8 mouse cellular contexts compared by ENCODE assay signal in genomic region chr12:86896921-86897512, GRCm38 (mm10). TPM values are rescaled to one million over a fixed set of nuclear protein-coding genes. Genes with fewer than 3 reads are reported as not detected.
A peak's percentile ranks its signal among the peaks of the same experiment; 100 is the strongest.
DNase-seq lines count a peak whose midpoint lies in the region; ATAC-seq and TF ChIP-seq lines count a peak whose summit lies in the region.

No protein-coding gene starts in this region.

- no peaks in the 10 kb centered on the region for H3K9me3 ChIP-seq in heart, embryonic 12.5 days (replicated peaks)
- H3K9me3 ChIP-seq in kidney, postnatal 0 days (replicated peaks; ENCODE audit: low read length) = no peaks in the 10 kb centered on the region
- no peaks in the 10 kb centered on the region for H3K9me3 ChIP-seq in midbrain, embryonic 13.5 days

- intact Hi-C loops in gastrocnemius, postnatal 14 days (cut with DNase I; ENCODE audit: low total_unique reads) = no loop called here

- no peak for TF ChIP-seq CTCF in bone marrow macrophage, adult 2 months (IDR thresholded peaks at IDR 0.05; ENCODE audit: low read depth, low read length)
- TF ChIP-seq CTCF in kidney, postnatal 0 days (IDR thresholded peaks at IDR 0.05; ENCODE audit: low read depth) = no peak

- peak; percentile 61 for DNase-seq in gastrocnemius, postnatal 14 days
- DNase-seq in gastrocnemius, adult 8-10 months (ENCODE audit: low spot score in 2 of 2) = no peak
- no peak for DNase-seq in kidney, postnatal 0 days (ENCODE audit: low spot score)
- no peak for DNase-seq in natural killer cell, adult 2 months (ENCODE audit: low spot score in 2 of 2)
- DNase-seq in ovary, postnatal 10 days (ENCODE audit: low spot score) = no peak

- no peaks in the 10 kb centered on the region for H3K36me3 ChIP-seq in heart, embryonic 12.5 days
- no peaks in the 10 kb centered on the region for H3K36me3 ChIP-seq in kidney, postnatal 0 days (ENCODE audit: insufficient read depth, low read length)
- no peaks in the 10 kb centered on the region for H3K36me3 ChIP-seq in midbrain, embryonic 13.5 days

- H3K27ac ChIP-seq in bone marrow macrophage, adult 2 months (ENCODE audit: insufficient read depth, low read depth, low read length) = peak overlapping the region; percentile 100
- H3K27ac ChIP-seq in heart, embryonic 12.5 days (ENCODE audit: poor library complexity, severe bottlenecking) = peak overlapping the region; percentile 95
- H3K27ac ChIP-seq in kidney, postnatal 0 days = peak overlapping the region; percentile 96
- H3K27ac ChIP-seq in midbrain, embryonic 13.5 days = peak overlapping the region; percentile 99

- peak overlapping the region; percentile 49 for H3K9ac ChIP-seq in heart, embryonic 12.5 days
- H3K9ac ChIP-seq in kidney, postnatal 0 days (ENCODE audit: low read depth, low read length) = 0 out of 2 replicates have a peak overlapping the region, but pooled peaks have one; percentile 19
- peak overlapping the region; percentile 68 for H3K9ac ChIP-seq in midbrain, embryonic 13.5 days (replicated peaks)

- ATAC-seq in heart, embryonic 12.5 days (ENCODE audit: insufficient number of reproducible peaks, low FRiP score) = no peak
- no peak for ATAC-seq in kidney, postnatal 0 days (replicated peaks; ENCODE audit: low FRiP score, low read depth)
- no peak for ATAC-seq in midbrain, embryonic 13.5 days

- peak overlapping the region; percentile 41 for H3K4me2 ChIP-seq in heart, embryonic 12.5 days
- peak overlapping the region; percentile 4; the same call in 1 of the 2 replicates for H3K4me2 ChIP-seq in kidney, postnatal 0 days (ENCODE audit: low read length)
- peak overlapping the region; percentile 67 for H3K4me2 ChIP-seq in midbrain, embryonic 13.5 days (replicated peaks)

- WGBS in heart, embryonic 12.5 days = 20% methylated on average over 7 of the region's 7 CpGs
- 42% methylated on average over 7 of the region's 7 CpGs for WGBS in kidney, postnatal 0 days
- WGBS in midbrain, embryonic 13.5 days = 8% methylated on average over 7 of the region's 7 CpGs

- peaks cover 37% of the 10 kb centered on the region for H3K4me1 ChIP-seq in bone marrow macrophage, adult 2 months (ENCODE audit: control insufficient read depth, insufficient read depth, low read length)
- peaks cover 77% of the 10 kb centered on the region for H3K4me1 ChIP-seq in heart, embryonic 12.5 days (replicated peaks)
- peaks cover 76% of the 10 kb centered on the region for H3K4me1 ChIP-seq in kidney, postnatal 0 days (replicated peaks; ENCODE audit: insufficient read depth, low read length)
- H3K4me1 ChIP-seq in midbrain, embryonic 13.5 days (replicated peaks) = peaks cover 75% of the 10 kb centered on the region

- no peaks in the 10 kb centered on the region for H3K27me3 ChIP-seq in heart, embryonic 12.5 days (replicated peaks)
- H3K27me3 ChIP-seq in kidney, postnatal 0 days (ENCODE audit: insufficient read depth, low read length) = no peaks in the 10 kb centered on the region
- no peaks in the 10 kb centered on the region for H3K27me3 ChIP-seq in midbrain, embryonic 13.5 days

- no peak for TF ChIP-seq POLR2A in bone marrow macrophage, adult 2 months (IDR thresholded peaks at IDR 0.05; ENCODE audit: borderline replicate concordance, low read depth, low read length)

- H3K4me3 ChIP-seq in bone marrow macrophage, adult 2 months (ENCODE audit: insufficient read depth, low read length) = peak overlapping the region; percentile 53
- H3K4me3 ChIP-seq in heart, embryonic 12.5 days = no peak overlapping the region
- no peak overlapping the region for H3K4me3 ChIP-seq in kidney, postnatal 0 days (replicated peaks; ENCODE audit: low read depth, low read length)
- peak overlapping the region; percentile 32; the same call in 1 of the 2 replicates for H3K4me3 ChIP-seq in midbrain, embryonic 13.5 days (replicated peaks)

RNA-seq across cellular contexts. Expression of gene Irf2bpl, which starts 12.4 kb away (rescaled TPM):
- total RNA-seq in gastrocnemius, postnatal 14 days (2021) = 10 to 100 TPM; 41.8 to 42.8 TPM
- 10 to 100 TPM; 21.3 to 27.0 (median 22.9) TPM for total RNA-seq in gastrocnemius, adult 8-10 months (2022)
- 11.4 and 12.0 TPM in 2 replicates for polyA plus RNA-seq in bone marrow macrophage, adult 2 months (2012; ENCODE audit: insufficient read depth, insufficient read length, missing spikeins)
- 57.8 and 59.5 TPM in 2 replicates for polyA plus RNA-seq in heart, embryonic 12.5 days (2016; fragmentation: Nextera tagmentation; extraction: Ambion mirVana)
- 52.1 and 57.9 TPM in 2 replicates for polyA plus RNA-seq in kidney, postnatal 0 days (2015; fragmentation: Nextera tagmentation; extraction: Ambion mirVana)
- 65.3 and 75.5 TPM in 2 replicates for polyA plus RNA-seq in midbrain, embryonic 13.5 days (2015; fragmentation: Nextera tagmentation; extraction: Ambion mirVana)

RNA-seq across cellular contexts. Expression of gene Cipc, which starts 49.8 kb away (rescaled TPM):
- total RNA-seq in gastrocnemius, postnatal 14 days (2021) = 10 to 100 TPM; 20.2 to 20.3 TPM
- total RNA-seq in gastrocnemius, adult 8-10 months (2022) = 10 to 100 TPM; 34.5 to 38.7 (median 37.1) TPM
- polyA plus RNA-seq in bone marrow macrophage, adult 2 months (2012; ENCODE audit: insufficient read depth, insufficient read length, missing spikeins) = 21.3 and 23.0 TPM in 2 replicates
- 28.9 and 29.3 TPM in 2 replicates for polyA plus RNA-seq in heart, embryonic 12.5 days (2016; fragmentation: Nextera tagmentation; extraction: Ambion mirVana)
- 14.8 and 16.1 TPM in 2 replicates for polyA plus RNA-seq in kidney, postnatal 0 days (2015; fragmentation: Nextera tagmentation; extraction: Ambion mirVana)
- polyA plus RNA-seq in midbrain, embryonic 13.5 days (2015; fragmentation: Nextera tagmentation; extraction: Ambion mirVana) = 49.8 and 51.2 TPM in 2 replicates

Comparison
In these comparisons a context has a peak if more than half of its experiments do, and no peak if none do; other contexts are left out.
1. H3K4me3 ChIP-seq: peak in bone marrow macrophage, adult 2 months (single experiment) and midbrain, embryonic 13.5 days (single experiment); none in heart, embryonic 12.5 days (single experiment) and kidney, postnatal 0 days (single experiment).
2. H3K4me2 ChIP-seq: peak in every context shown above with its lines; median percentile 67 in midbrain, embryonic 13.5 days; 41 in heart, embryonic 12.5 days; 4 in kidney, postnatal 0 days.
3. Peak in every context shown above with its lines, with median percentiles within 50 percentile points of each other: H3K27ac ChIP-seq and H3K9ac ChIP-seq.